Comparison of ENCODE assay signal across 9 mouse cellular contexts in the genomic region with DNA sequence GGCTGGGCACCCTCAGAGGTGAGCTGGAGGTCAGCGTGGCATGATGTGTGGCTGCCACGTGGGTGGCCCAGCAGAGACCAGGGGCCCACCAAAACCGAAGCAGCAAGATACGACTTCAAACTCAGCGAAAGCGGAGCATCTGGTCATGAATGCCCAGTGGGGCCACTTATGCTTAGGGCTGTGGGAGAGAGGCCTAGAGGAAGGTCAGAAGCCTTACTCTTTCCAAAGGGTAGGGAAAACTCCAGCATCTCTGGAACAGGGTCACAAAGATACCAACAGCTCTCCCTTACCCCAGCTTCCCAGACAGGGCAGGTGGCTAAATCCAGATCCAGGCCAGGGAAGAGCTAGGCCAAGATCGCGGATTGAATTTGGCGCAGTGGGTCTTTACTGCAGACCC. TPM values are rescaled to one million over a fixed set of nuclear protein-coding genes. Genes with fewer than 3 reads are reported as not detected.
A peak's percentile ranks its signal among the peaks of the same experiment; 100 is the strongest.
DNase-seq lines count a peak whose midpoint lies in the region; ATAC-seq lines count a peak whose summit lies in the region.
"Had no signal": no experiment of that assay in that cellular context is flagged by ENCODE, and none has a peak within 500 bp of the region (broad histone marks: within the 10 kb centered on the region; RNA-seq: fewer than 3 reads in every experiment).

No protein-coding gene starts in this region.

- no peak overlapping the region for H3K9ac ChIP-seq in lung, embryonic 15.5 days
- peak overlapping the region; percentile 84 for H3K9ac ChIP-seq in limb, embryonic 11.5 days (ENCODE audit: low read length)
- H3K9ac ChIP-seq in stomach, embryonic 16.5 days (ENCODE audit: low read length): peak overlapping the region; percentile 52; the same call in 1 of the 2 replicates
- H3K9ac ChIP-seq: liver, embryonic 13.5 days had no signal

- peak; percentile 13 to 14 for DNase-seq in cerebellum, postnatal 36 days
- no peak for DNase-seq in cerebellum, adult 18-20 months
- no peak for DNase-seq in lung, postnatal 4 days
- no peak for DNase-seq in limb, embryonic 11.5 days (ENCODE audit: low spot score)
- DNase-seq in spleen, adult 18-20 months: no peak
- no peak for DNase-seq in spleen, postnatal 4 days (ENCODE audit: low spot score in 2 of 2)
- DNase-seq: liver, embryonic 13.5 days had no signal

- no peaks in the 10 kb centered on the region for H3K9me3 ChIP-seq in lung, embryonic 15.5 days
- H3K9me3 ChIP-seq in limb, embryonic 11.5 days (ENCODE audit: control insufficient read depth, low read length): no peaks in the 10 kb centered on the region
- H3K9me3 ChIP-seq in stomach, embryonic 16.5 days (replicated peaks; ENCODE audit: control insufficient read depth, low read length): no peaks in the 10 kb centered on the region
- H3K9me3 ChIP-seq: liver, embryonic 13.5 days had no signal

- peaks cover 50% of the 10 kb centered on the region for H3K4me1 ChIP-seq in lung, embryonic 15.5 days
- H3K4me1 ChIP-seq in limb, embryonic 11.5 days (ENCODE audit: control insufficient read depth, insufficient read depth, low read length): peaks cover 43% of the 10 kb centered on the region
- H3K4me1 ChIP-seq in stomach, embryonic 16.5 days (ENCODE audit: control insufficient read depth, insufficient read depth, low read length): peaks cover 36% of the 10 kb centered on the region

- no peaks in the 10 kb centered on the region for H3K27me3 ChIP-seq in lung, embryonic 15.5 days
- H3K27me3 ChIP-seq in limb, embryonic 11.5 days (ENCODE audit: control insufficient read depth, insufficient read depth, low read length): no peaks in the 10 kb centered on the region
- no peaks in the 10 kb centered on the region for H3K27me3 ChIP-seq in stomach, embryonic 16.5 days (ENCODE audit: control insufficient read depth, insufficient read depth, low read length)

- peak overlapping the region; percentile 75 for H3K27ac ChIP-seq in lung, embryonic 15.5 days
- H3K27ac ChIP-seq in limb, embryonic 11.5 days (replicated peaks; ENCODE audit: low read depth, low read length): peak overlapping the region; percentile 62; the same call in 1 of the 2 replicates
- peak overlapping the region; percentile 23; the same call in 1 of the 2 replicates for H3K27ac ChIP-seq in stomach, embryonic 16.5 days (ENCODE audit: low read length)
- H3K27ac ChIP-seq: liver, embryonic 13.5 days had no signal

- H3K4me2 ChIP-seq in lung, embryonic 15.5 days: peak overlapping the region; percentile 94
- H3K4me2 ChIP-seq in limb, embryonic 11.5 days (ENCODE audit: low read depth, severe bottlenecking): peak overlapping the region; percentile 79
- H3K4me2 ChIP-seq in stomach, embryonic 16.5 days (ENCODE audit: low read depth, low read length): peak overlapping the region; percentile 67; the same call in 1 of the 2 replicates
- H3K4me2 ChIP-seq: liver, embryonic 13.5 days had no signal

- H3K4me3 ChIP-seq in lung, embryonic 15.5 days: 0 out of 2 replicates have a peak overlapping the region, but pooled peaks have one; percentile 0
- peak overlapping the region; percentile 14; the same call in 1 of the 2 replicates for H3K4me3 ChIP-seq in limb, embryonic 11.5 days (ENCODE audit: low read depth, low read length)
- H3K4me3 ChIP-seq in stomach, embryonic 16.5 days (replicated peaks; ENCODE audit: low read length): no peak overlapping the region
- H3K4me3 ChIP-seq: liver, embryonic 13.5 days had no signal

- 44% methylated on average over 9 of the region's 9 CpGs for WGBS in lung, embryonic 15.5 days
- WGBS in limb, embryonic 11.5 days: 47% methylated on average over 9 of the region's 9 CpGs
- WGBS in stomach, embryonic 16.5 days: 54% methylated on average over 9 of the region's 9 CpGs

- no peak for ATAC-seq in lung, embryonic 15.5 days (ENCODE audit: borderline replicate concordance, extremely low read depth, low FRiP score, low TSS enrichment)
- ATAC-seq in limb, embryonic 11.5 days (ENCODE audit: insufficient number of reproducible peaks, low FRiP score, low TSS enrichment, low read depth): no peak
- ATAC-seq in stomach, embryonic 16.5 days (ENCODE audit: insufficient read depth, low FRiP score): no peak

- peaks cover 17% of the 10 kb centered on the region for H3K36me3 ChIP-seq in lung, embryonic 15.5 days
- H3K36me3 ChIP-seq in limb, embryonic 11.5 days (ENCODE audit: control insufficient read depth, insufficient read depth, low read length): peaks cover 6% of the 10 kb centered on the region; the same call in 1 of the 2 replicates
- peaks cover 9% of the 10 kb centered on the region for H3K36me3 ChIP-seq in stomach, embryonic 16.5 days (ENCODE audit: control insufficient read depth, insufficient read depth, low read length)

RNA-seq across cellular contexts. Expression of gene Pcbp4, which starts 4.1 kb away (rescaled TPM):
- 80.6 and 87.8 TPM in 2 replicates for polyA plus RNA-seq in lung, embryonic 15.5 days (2015; fragmentation: Nextera tagmentation; extraction: Ambion mirVana)
- 162 and 172 TPM in 2 replicates for polyA plus RNA-seq in limb, embryonic 11.5 days (2014; fragmentation: Nextera tagmentation; extraction: Ambion mirVana)
- 39.4 and 42.5 TPM in 2 replicates for polyA plus RNA-seq in stomach, embryonic 16.5 days (2015; fragmentation: Nextera tagmentation; extraction: Ambion mirVana)

RNA-seq across cellular contexts. Expression of gene Gpr62, which starts 8.6 kb away (rescaled TPM):
- polyA plus RNA-seq in lung, embryonic 15.5 days (2015; fragmentation: Nextera tagmentation; extraction: Ambion mirVana): 0.07 and 0.20 TPM in 2 replicates
- polyA plus RNA-seq in limb, embryonic 11.5 days (2014; fragmentation: Nextera tagmentation; extraction: Ambion mirVana): 0.24 and 0.58 TPM in 2 replicates
- 0.19 and 0.26 TPM in 2 replicates for polyA plus RNA-seq in stomach, embryonic 16.5 days (2015; fragmentation: Nextera tagmentation; extraction: Ambion mirVana)
- polyA plus RNA-seq: liver, embryonic 13.5 days had no signal

RNA-seq across cellular contexts. Expression of gene Abhd14a, which starts 9.7 kb away (rescaled TPM):
- 52.5 and 53.2 TPM in 2 replicates for polyA plus RNA-seq in lung, embryonic 15.5 days (2015; fragmentation: Nextera tagmentation; extraction: Ambion mirVana)
- 39.6 and 43.2 TPM in 2 replicates for polyA plus RNA-seq in limb, embryonic 11.5 days (2014; fragmentation: Nextera tagmentation; extraction: Ambion mirVana)
- polyA plus RNA-seq in stomach, embryonic 16.5 days (2015; fragmentation: Nextera tagmentation; extraction: Ambion mirVana): 49.5 and 50.4 TPM in 2 replicates

RNA-seq across cellular contexts. Expression of gene Abhd14b, which starts 9.9 kb away (rescaled TPM):
- 12.8 and 15.3 TPM in 2 replicates for polyA plus RNA-seq in lung, embryonic 15.5 days (2015; fragmentation: Nextera tagmentation; extraction: Ambion mirVana)
- polyA plus RNA-seq in limb, embryonic 11.5 days (2014; fragmentation: Nextera tagmentation; extraction: Ambion mirVana): 7.9 and 9.3 TPM in 2 replicates
- 28.3 and 35.8 TPM in 2 replicates for polyA plus RNA-seq in stomach, embryonic 16.5 days (2015; fragmentation: Nextera tagmentation; extraction: Ambion mirVana)

RNA-seq across cellular contexts. Expression of gene Rrp9, which starts 18.6 kb away (rescaled TPM):
- polyA plus RNA-seq in lung, embryonic 15.5 days (2015; fragmentation: Nextera tagmentation; extraction: Ambion mirVana): 48.7 and 50.7 TPM in 2 replicates
- polyA plus RNA-seq in limb, embryonic 11.5 days (2014; fragmentation: Nextera tagmentation; extraction: Ambion mirVana): 55.4 and 55.7 TPM in 2 replicates
- polyA plus RNA-seq in stomach, embryonic 16.5 days (2015; fragmentation: Nextera tagmentation; extraction: Ambion mirVana): 40.8 and 42.6 TPM in 2 replicates

Comparison
In these comparisons a context has a peak if more than half of its experiments do, and no peak if none do; other contexts are left out.
1. DNase-seq: peak in cerebellum, postnatal 36 days (2 of 2); none in cerebellum, adult 18-20 months (0 of 2), lung, postnatal 4 days (0 of 2), limb, embryonic 11.5 days (single experiment), spleen, adult 18-20 months (0 of 2) and spleen, postnatal 4 days (0 of 2).
2. H3K27ac ChIP-seq: peak in every context shown above with its lines; median percentile 75 in lung, embryonic 15.5 days; 62 in limb, embryonic 11.5 days; 23 in stomach, embryonic 16.5 days.
3. Peak in every context shown above with its lines, with median percentiles within 50 percentile points of each other: H3K4me2 ChIP-seq.